In genomic region chr13:28629431-28630331, GRCm38 (mm10) we compare ENCODE assay signal across 9 mouse cellular contexts.
DNase-seq lines count a peak whose midpoint lies in the region; ATAC-seq and TF ChIP-seq lines count a peak whose summit lies in the region.
"Had no signal": no experiment of that assay in that cellular context is flagged by ENCODE, and none has a peak within 500 bp of the region (broad histone marks: within the 10 kb centered on the region; RNA-seq: fewer than 3 reads in every experiment).

No protein-coding gene starts in this region.

- no peak for TF ChIP-seq CTCF in lung, adult 2 months (IDR thresholded peaks at IDR 0.05; ENCODE audit: insufficient read depth, low read length)

- no peak for TF ChIP-seq POLR2A in lung, adult 2 months (IDR thresholded peaks at IDR 0.05; ENCODE audit: borderline replicate concordance, extremely low read depth, low read depth, low read length)

- no peak overlapping the region for H3K4me3 ChIP-seq in intestine, embryonic 14.5 days (ENCODE audit: low read depth, low read length)
- no peak overlapping the region for H3K4me3 ChIP-seq in lung, adult 2 months (replicated peaks; ENCODE audit: extremely low read depth, low read depth, low read length)
- H3K4me3 ChIP-seq: liver, embryonic 15.5 days had no signal

- no peak overlapping the region for H3K9ac ChIP-seq in intestine, embryonic 14.5 days (ENCODE audit: low read length)
- H3K9ac ChIP-seq: liver, embryonic 15.5 days had no signal

- ATAC-seq in intestine, embryonic 14.5 days (replicated peaks; ENCODE audit: low FRiP score, low TSS enrichment, low read depth): peak; percentile 61

- DNase-seq in thymus, postnatal 4 days: peak; percentile 25
- DNase-seq in thymus, postnatal 14 days: no peak
- DNase-seq in gastrocnemius, postnatal 4 days (ENCODE audit: low spot score in 2 of 2): peak; percentile 25 to 54
- no peak for DNase-seq in intestine, embryonic 14.5 days (ENCODE audit: low spot score)
- peak; percentile 17 for DNase-seq in lung, adult 2 months
- DNase-seq in ovary, postnatal 10 days (ENCODE audit: low spot score): peak; percentile 29
- DNase-seq in cerebellum, adult 9-10 months: no peak
- no peak for DNase-seq in layer of hippocampus, adult 18-20 months (ENCODE audit: low spot score in 2 of 2)

- WGBS in intestine, embryonic 14.5 days: 17% methylated on average over 9 of the region's 9 CpGs
- 22% methylated on average over 9 of the region's 9 CpGs for WGBS in lung, adult 2 months

- H3K27me3 ChIP-seq in intestine, embryonic 14.5 days (replicated peaks; ENCODE audit: control insufficient read depth, insufficient read depth, low read length): no peaks in the 10 kb centered on the region
- H3K27me3 ChIP-seq: liver, embryonic 15.5 days had no signal

- H3K27ac ChIP-seq in intestine, embryonic 14.5 days (ENCODE audit: low read depth): peak overlapping the region; percentile 71
- H3K27ac ChIP-seq: liver, embryonic 15.5 days had no signal

- no peak overlapping the region for H3K4me2 ChIP-seq in intestine, embryonic 14.5 days (ENCODE audit: low read length)
- H3K4me2 ChIP-seq: liver, embryonic 15.5 days had no signal

- no peaks in the 10 kb centered on the region for H3K36me3 ChIP-seq in intestine, embryonic 14.5 days (ENCODE audit: control insufficient read depth, insufficient read depth, low read length)
- H3K36me3 ChIP-seq: liver, embryonic 15.5 days had no signal

- no peaks in the 10 kb centered on the region for H3K9me3 ChIP-seq in intestine, embryonic 14.5 days (ENCODE audit: control insufficient read depth, low read length)
- H3K9me3 ChIP-seq: liver, embryonic 15.5 days had no signal

- peaks cover 29% of the 10 kb centered on the region for H3K4me1 ChIP-seq in intestine, embryonic 14.5 days (replicated peaks; ENCODE audit: control insufficient read depth, insufficient read depth, low read length)
- peaks cover 11% of the 10 kb centered on the region for H3K4me1 ChIP-seq in lung, adult 2 months (ENCODE audit: control insufficient read depth, insufficient read depth, low read length)

Comparison
In these comparisons a context has a peak if more than half of its experiments do, and no peak if none do; other contexts are left out.
1. DNase-seq: peak in thymus, postnatal 4 days (single experiment), gastrocnemius, postnatal 4 days (2 of 2), lung, adult 2 months (single experiment) and ovary, postnatal 10 days (single experiment); none in thymus, postnatal 14 days (single experiment), intestine, embryonic 14.5 days (single experiment), cerebellum, adult 9-10 months (single experiment) and layer of hippocampus, adult 18-20 months (0 of 2).